Mouse (Mus musculus): ENCODE measurements around the gene Ubtd1. TPM values are rescaled to one million over a fixed set of nuclear protein-coding genes. Genes with fewer than 3 reads are reported as not detected.

Ubtd1 gene
- total and polyA plus RNA-seq, 3 experiments: 3.4 to 5.8 (median 3.6) TPM

GRCm38 (mm10) chr19:41994023-41994422, 12.5 kb downstream of the Ubtd1 start:
- in situ Hi-C loops (cut with MboI; ENCODE audit: low pct_ligation_motif_present, low pct_unique_long_range_greater_than_20kb, low sequenced_read_pairs): no loop called here
- Histone ChIP-seq H3K4me1 (ENCODE audit: control insufficient read depth in 1 of 2, insufficient read depth in 2 of 2) (peaks cover 0 to 6% of the 10 kb centered on the region in 2 experiments; a peak in 1 of 4 replicates), H3K27ac (ENCODE audit: insufficient read depth, low read depth) (no peak overlapping the region), H3K79me2 (replicated peaks; ENCODE audit: control insufficient read depth, extremely low read depth, insufficient read depth, poor library complexity, severe bottlenecking) (no peaks in the 10 kb centered on the region), H3K9ac (ENCODE audit: insufficient read depth, low read depth) (no peak overlapping the region), H3K4me3 (replicated peaks in 1 of 3; ENCODE audit: low read depth in 2 of 3, low read length in 2 of 3, poor library complexity in 1 of 3) (no peak overlapping the region), H3K36me3 (replicated peaks in 1 of 2; ENCODE audit: control insufficient read depth in 1 of 2, insufficient read depth in 1 of 2, low read length in 1 of 2) (no peaks in the 10 kb centered on the region), H3K9me3 (replicated peaks; ENCODE audit: low read length) (no peaks in the 10 kb centered on the region), H3K27me3 (replicated peaks) (no peaks in the 10 kb centered on the region), H3K4me2 (ENCODE audit: insufficient read depth, low read depth, poor library complexity, severe bottlenecking) (no peak overlapping the region)
- dilution Hi-C loops (cut with MboI; ENCODE audit: extremely low pct_ligation_motif_present, extremely low pct_unique_long_range_greater_than_20kb, low sequenced_read_pairs): no loop called here
- no peak for DNase-seq (ENCODE audit: extremely low read depth)
- TF ChIP-seq MEF2A (IDR thresholded peaks at IDR 0.05; ENCODE audit: borderline replicate concordance, low read depth, low read length) (no peak), RAD21 (IDR thresholded peaks at IDR 0.05; ENCODE audit: low read depth, low read length) (no peak), MAZ (IDR thresholded peaks at IDR 0.05; ENCODE audit: low read depth, low read length) (no peak), PAX5 (IDR thresholded peaks at IDR 0.05; ENCODE audit: low read length) (no peak), CTCF (conservative IDR thresholded peaks at IDR 0.05 in 1 of 2, IDR thresholded peaks at IDR 0.05 in 1 of 2; ENCODE audit: low read depth in 2 of 2, low read length in 2 of 2) (no peak)

- no peak overlapping the region for H3K4me2 ChIP-seq (ENCODE audit: insufficient read depth, low read depth, poor library complexity, severe bottlenecking)
- in situ Hi-C loops (cut with MboI; ENCODE audit: low pct_ligation_motif_present, low pct_unique_long_range_greater_than_20kb, low sequenced_read_pairs): no loop called here
- no peaks in the 10 kb centered on the region for H3K79me2 ChIP-seq (replicated peaks; ENCODE audit: control insufficient read depth, extremely low read depth, insufficient read depth, poor library complexity, severe bottlenecking)
- DNase-seq (ENCODE audit: extremely low read depth): no peak
- H3K36me3 ChIP-seq (replicated peaks in 1 of 2; ENCODE audit: control insufficient read depth in 1 of 2, insufficient read depth in 1 of 2, low read length in 1 of 2): no peaks in the 10 kb centered on the region
- no peak overlapping the region for H3K27ac ChIP-seq (ENCODE audit: insufficient read depth, low read depth)
- no peaks in the 10 kb centered on the region for H3K9me3 ChIP-seq (replicated peaks; ENCODE audit: low read length)
- dilution Hi-C loops (cut with MboI; ENCODE audit: extremely low pct_ligation_motif_present, extremely low pct_unique_long_range_greater_than_20kb, low sequenced_read_pairs): no loop called here
- peaks cover 0 to 6% of the 10 kb centered on the region in 2 experiments; a peak in 1 of 4 replicates for H3K4me1 ChIP-seq (ENCODE audit: control insufficient read depth in 1 of 2, insufficient read depth in 2 of 2)
- H3K4me3 ChIP-seq (replicated peaks in 1 of 3; ENCODE audit: low read depth in 2 of 3, low read length in 2 of 3, poor library complexity in 1 of 3): no peak overlapping the region
- no peaks in the 10 kb centered on the region for H3K27me3 ChIP-seq (replicated peaks)
- H3K9ac ChIP-seq (ENCODE audit: insufficient read depth, low read depth): no peak overlapping the region
- TF ChIP-seq ZNF384 (IDR thresholded peaks at IDR 0.05; ENCODE audit: low read depth, low read length): no peak
- no peak for TF ChIP-seq MEF2A (IDR thresholded peaks at IDR 0.05; ENCODE audit: borderline replicate concordance, low read depth, low read length)
- TF ChIP-seq TCF12 (IDR thresholded peaks at IDR 0.05; ENCODE audit: low read depth, low read length): no peak
- TF ChIP-seq E2F4 (IDR thresholded peaks at IDR 0.05; ENCODE audit: insufficient replicate concordance, low read depth, low read length): no peak
- TF ChIP-seq SIN3A (IDR thresholded peaks at IDR 0.05; ENCODE audit: low read length): no peak
- no peak for TF ChIP-seq GABPA (IDR thresholded peaks at IDR 0.05; ENCODE audit: insufficient replicate concordance, low read depth, low read length)
These were observed 13.9 kb downstream of the Ubtd1 start for GRCm38 (mm10) chr19:41995483-41995882.

GRCm38 (mm10) chr19:41997090-41997489, 15.5 kb downstream of the Ubtd1 start:
- TF ChIP-seq MXI1 (IDR thresholded peaks at IDR 0.05; ENCODE audit: low read depth, low read length) (no peak), NELFE (IDR thresholded peaks at IDR 0.05; ENCODE audit: low read depth, low read length) (no peak), TCF12 (IDR thresholded peaks at IDR 0.05; ENCODE audit: low read depth, low read length) (no peak), UBTF (IDR thresholded peaks at IDR 0.05; ENCODE audit: low read depth, low read length) (no peak)
- in situ Hi-C loops (cut with MboI; ENCODE audit: low pct_ligation_motif_present, low pct_unique_long_range_greater_than_20kb, low sequenced_read_pairs): no loop called here
- no peaks in the 10 kb centered on the region for H3K27me3 ChIP-seq (replicated peaks)
- H3K9me3 ChIP-seq (replicated peaks; ENCODE audit: low read length): no peaks in the 10 kb centered on the region
- no peak overlapping the region for H3K27ac ChIP-seq (ENCODE audit: insufficient read depth, low read depth)
- no peak overlapping the region for H3K4me3 ChIP-seq (replicated peaks in 1 of 3; ENCODE audit: low read depth in 2 of 3, low read length in 2 of 3, poor library complexity in 1 of 3)
- no peaks in the 10 kb centered on the region for H3K79me2 ChIP-seq (replicated peaks; ENCODE audit: control insufficient read depth, extremely low read depth, insufficient read depth, poor library complexity, severe bottlenecking)
- peaks cover 0 to 11% of the 10 kb centered on the region in 2 experiments; a peak in 1 of 4 replicates for H3K4me1 ChIP-seq (ENCODE audit: control insufficient read depth in 1 of 2, insufficient read depth in 2 of 2)
- no peak overlapping the region for H3K4me2 ChIP-seq (ENCODE audit: insufficient read depth, low read depth, poor library complexity, severe bottlenecking)
- dilution Hi-C loops (cut with MboI; ENCODE audit: extremely low pct_ligation_motif_present, extremely low pct_unique_long_range_greater_than_20kb, low sequenced_read_pairs): no loop called here
- DNase-seq (ENCODE audit: extremely low read depth): no peak
- H3K36me3 ChIP-seq (replicated peaks in 1 of 2; ENCODE audit: control insufficient read depth in 1 of 2, insufficient read depth in 1 of 2, low read length in 1 of 2): no peaks in the 10 kb centered on the region
- H3K9ac ChIP-seq (ENCODE audit: insufficient read depth, low read depth): no peak overlapping the region

All from CH12.LX (cell line).